Mouse (Mus musculus): ENCODE measurements around the gene H1foo.

Gene H1foo

GRCm38 (mm10) chr6:115944638-115945037, at the start of gene H1foo:
Gene H1foo, plus strand, starts transcription at chr6:115944938.
- DNase-seq (ENCODE audit: low spot score), result no peak

DNA sequence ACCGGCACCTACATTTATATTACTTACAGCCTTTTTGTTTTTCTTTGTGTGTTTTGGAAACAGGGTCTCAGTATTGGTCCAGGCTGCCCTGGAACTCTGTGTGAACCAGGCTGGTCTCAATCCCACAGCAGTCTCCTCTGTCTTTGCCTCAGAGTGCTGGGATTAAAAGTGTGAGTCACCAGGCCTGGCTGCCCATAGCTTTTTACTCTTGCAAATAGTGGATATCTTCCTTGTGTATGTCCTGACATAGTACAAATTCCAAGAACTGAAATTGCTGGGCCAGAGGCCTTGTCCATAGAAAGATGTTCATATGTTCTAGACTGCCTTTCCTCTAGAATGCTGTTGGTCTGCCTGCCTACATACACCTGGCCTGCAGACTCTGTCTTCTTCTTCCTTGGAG, 48.4 kb upstream of the H1foo start:
- no peak for DNase-seq (ENCODE audit: low spot score)

GRCm38 (mm10) chr6:115897117-115897516, 47.6 kb upstream of the H1foo start:
- no peak for DNase-seq (ENCODE audit: low spot score)

DNA sequence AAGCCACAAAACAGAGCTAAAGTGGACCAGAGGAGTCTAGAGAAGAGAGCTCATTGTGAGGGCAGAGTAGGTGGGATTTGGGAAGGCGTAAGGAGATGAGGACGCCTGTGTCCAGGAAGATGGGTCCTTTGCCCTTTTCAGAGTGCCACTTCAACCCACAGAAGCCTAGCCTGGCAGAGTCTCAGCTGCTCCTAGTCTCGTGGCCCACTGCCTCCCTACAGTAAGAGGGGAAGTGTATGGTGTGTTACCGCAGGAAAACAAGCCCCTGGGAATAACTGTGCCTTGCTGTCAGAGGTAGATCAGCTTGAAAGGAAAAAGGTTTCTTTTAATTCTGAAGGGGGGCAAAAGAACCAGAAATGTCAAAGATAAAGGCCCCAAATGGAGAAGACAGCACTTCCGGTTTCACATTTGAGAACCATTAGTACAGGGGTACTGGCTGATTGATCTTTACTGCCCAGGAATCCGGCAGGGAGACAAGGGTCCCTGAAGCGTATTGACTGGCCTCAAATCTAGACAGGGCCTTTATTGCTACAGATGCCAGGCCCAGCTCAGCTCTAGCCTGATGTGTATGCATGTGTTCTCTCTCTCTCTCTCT, 46.7 kb upstream of the H1foo start:
- DNase-seq (ENCODE audit: low spot score), result no peak

- peak; percentile 82 for DNase-seq (ENCODE audit: low spot score)
Measured at GRCm38 (mm10) chr6:115901062-115901461, 43.7 kb upstream of the H1foo start.

DNA sequence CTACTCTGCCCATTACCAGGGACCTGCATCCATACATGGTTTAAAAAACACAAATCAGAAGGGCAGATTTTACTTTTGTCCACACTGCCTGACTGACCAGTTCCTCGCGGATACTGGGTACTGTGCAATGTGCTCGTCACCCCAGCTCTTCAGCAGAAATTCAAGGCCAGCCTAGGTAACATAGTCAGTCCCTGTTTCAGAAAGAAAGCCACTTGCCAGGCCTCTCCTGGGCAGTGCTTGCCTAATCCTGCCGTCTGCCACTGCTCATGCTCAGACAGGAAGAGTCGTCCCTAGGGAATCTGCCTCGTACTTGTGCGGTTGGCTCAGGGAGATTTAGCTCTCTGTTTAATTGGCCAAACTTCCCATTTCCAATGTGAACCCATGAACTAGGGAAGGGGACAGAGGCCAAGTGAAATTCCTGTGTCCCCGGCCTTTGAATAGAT, 43.2 kb upstream of the H1foo start:
- peak; percentile 41 for DNase-seq (ENCODE audit: low spot score)

DNA sequence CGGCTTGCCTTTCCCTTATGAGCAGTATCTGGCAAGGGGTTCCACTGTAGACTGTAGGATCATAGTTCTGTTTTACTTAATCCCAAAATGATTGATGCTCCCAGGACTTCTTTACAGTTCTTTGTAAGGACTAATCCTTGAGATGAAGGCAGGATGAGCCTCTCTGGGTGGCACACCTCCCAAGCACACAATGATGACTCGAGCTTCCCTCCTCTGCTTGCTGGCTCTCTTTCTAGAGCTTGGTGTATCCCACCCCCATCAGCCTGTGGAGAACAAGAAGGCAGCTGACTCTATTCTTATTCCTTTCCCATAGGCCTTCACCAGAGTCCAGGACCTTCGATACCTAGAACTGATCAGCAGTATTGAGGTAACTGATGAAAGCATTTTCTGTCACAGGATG, 42.2 kb upstream of the H1foo start:
- no peak for DNase-seq (ENCODE audit: low spot score)

- DNase-seq (ENCODE audit: low spot score), result no peak
Measured at GRCm38 (mm10) chr6:115905568-115905967, 39.2 kb upstream of the H1foo start.

- no peak for DNase-seq (ENCODE audit: low spot score)
Measured at GRCm38 (mm10) chr6:115906455-115906854, 38.3 kb upstream of the H1foo start.

DNA sequence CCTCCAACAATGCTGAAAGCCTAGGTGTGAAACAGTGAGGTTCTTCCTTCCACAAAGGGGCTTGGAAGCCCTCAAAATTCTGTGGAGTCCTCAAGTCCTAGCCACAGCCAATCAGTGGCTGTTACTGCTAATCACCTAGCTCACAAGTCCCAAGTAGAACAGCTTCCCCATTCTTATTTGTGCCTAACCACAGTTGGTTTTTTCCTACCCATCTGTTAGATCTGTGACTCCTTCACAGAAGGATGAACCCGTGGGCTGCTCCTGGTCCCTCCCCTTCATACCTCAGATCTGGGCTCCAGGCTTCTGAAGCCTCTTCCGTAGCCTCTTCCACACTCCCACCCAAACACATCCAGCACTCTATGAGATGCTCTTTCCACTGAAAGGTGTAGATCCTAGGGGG, 37.9 kb upstream of the H1foo start:
- DNase-seq (ENCODE audit: low spot score), result no peak

DNA sequence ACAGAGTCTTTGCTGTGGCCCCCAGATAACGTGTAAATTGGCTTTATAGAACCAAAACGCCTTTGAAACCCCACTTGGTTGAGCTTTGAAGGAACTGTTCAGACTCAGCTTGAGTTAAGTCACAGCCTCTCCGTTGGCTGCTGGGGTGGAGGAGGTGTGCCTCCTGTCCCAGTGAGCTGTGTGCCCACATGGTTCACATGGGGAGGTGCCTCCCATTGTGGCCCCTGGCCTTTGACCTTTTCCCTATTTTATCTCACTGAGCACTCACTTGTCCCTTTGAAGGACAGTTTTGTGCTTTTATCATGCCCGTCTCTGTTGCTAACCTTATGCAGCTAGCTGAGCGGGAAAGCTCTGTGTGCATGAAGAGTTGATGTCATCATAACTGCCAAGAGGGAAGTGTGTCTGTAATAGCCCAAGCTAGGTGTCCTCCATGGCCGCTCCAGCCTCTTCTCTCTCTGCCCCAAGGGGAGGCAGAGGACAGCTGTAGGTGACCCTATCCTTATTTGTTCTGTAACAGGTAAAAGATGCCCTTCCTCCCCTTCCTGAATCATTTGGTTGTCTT, 36.2 kb upstream of the H1foo start:
- DNase-seq (ENCODE audit: low spot score), result no peak

DNA sequence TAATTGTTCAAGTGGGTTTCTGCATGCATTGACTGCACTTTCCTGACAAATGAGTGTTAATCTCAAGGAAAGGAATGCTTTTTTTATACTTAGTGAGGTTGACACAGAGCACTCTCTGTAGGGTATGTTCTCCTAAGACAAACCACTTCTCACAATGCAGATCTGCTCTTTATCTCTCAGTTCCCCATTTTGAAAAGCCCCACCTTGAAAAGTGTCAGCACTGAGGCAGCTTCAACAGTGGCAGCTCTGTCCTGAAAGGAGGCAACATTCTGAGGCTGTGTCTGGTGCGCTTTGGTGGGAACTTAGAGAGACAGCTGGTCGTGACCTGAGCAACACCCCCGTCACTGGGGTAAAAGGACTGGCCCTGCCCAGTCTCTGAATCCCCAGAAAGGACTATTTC, 35.7 kb upstream of the H1foo start:
- no peak for DNase-seq (ENCODE audit: low spot score)

DNA sequence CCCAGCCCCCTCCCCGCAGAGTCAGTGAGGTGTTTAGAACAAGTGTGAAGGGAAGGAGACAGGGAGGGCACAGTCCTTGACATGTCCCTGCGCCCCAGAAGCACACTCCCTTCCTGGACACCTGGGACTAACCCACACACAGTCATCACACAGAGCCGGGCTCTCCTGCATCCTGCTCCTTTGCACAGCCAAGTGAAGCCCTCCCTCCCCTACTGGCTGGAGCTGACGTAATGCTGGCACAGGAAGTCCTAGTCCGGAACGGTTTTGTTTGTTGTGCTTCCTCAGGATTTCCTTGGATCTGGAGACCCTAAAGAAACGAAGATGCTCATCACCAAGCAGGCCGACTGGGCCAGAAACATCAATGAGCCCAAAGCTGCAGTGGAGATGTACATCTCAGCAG, 34.8 kb upstream of the H1foo start:
- no peak for DNase-seq (ENCODE audit: low spot score)

GRCm38 (mm10) chr6:115911763-115912162, 33.0 kb upstream of the H1foo start:
- DNase-seq (ENCODE audit: low spot score), result no peak

GRCm38 (mm10) chr6:115913482-115913881, 31.3 kb upstream of the H1foo start:
- no peak for DNase-seq (ENCODE audit: low spot score)

GRCm38 (mm10) chr6:115914511-115915202, 30.1 kb upstream of the H1foo start:
- DNase-seq (ENCODE audit: low spot score), result no peak

DNA sequence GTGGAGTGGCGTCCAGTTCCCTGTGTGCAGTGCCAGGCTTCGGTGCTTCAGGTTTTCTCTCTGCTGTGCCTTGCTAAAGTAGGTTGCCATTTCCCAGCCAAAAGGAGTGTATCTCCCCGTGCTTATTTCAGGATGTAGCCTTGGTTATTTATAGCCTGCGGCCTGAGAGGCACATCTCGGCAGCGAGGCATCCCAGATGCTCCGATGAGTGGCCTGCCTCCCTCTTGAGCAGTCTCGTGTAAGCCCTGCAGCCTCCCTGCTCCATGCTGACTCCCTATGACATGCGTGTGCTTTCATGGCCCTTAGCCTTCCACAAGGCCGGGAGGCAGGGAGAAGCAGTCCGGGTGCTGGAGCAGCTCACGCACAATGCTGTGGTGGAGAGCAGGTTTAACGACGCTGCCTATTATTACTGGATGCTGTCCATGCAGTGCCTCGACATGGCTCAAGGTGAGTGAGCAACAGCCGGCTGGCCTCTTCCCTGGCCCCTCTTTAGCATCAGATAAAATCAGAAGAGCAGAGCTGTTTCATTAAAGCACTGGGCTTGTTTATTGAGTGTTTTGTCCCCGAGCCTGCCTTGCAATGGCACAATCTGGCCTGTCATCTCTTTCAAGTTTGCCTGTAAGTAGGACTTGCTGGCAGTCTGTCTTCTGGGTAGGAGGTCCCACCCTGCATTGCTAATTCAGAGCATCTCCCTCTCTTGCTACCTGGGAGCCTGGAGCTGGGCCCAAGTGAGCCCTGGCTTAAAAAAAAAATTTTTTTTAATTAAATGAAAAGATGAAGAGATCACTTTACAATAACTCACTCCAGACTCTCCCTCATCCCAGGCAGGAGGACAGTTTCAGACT, 28.9 kb upstream of the H1foo start:
- DNase-seq (ENCODE audit: low spot score), result no peak

GRCm38 (mm10) chr6:115916611-115917010, 28.1 kb upstream of the H1foo start:
- no peak for DNase-seq (ENCODE audit: low spot score)

DNA sequence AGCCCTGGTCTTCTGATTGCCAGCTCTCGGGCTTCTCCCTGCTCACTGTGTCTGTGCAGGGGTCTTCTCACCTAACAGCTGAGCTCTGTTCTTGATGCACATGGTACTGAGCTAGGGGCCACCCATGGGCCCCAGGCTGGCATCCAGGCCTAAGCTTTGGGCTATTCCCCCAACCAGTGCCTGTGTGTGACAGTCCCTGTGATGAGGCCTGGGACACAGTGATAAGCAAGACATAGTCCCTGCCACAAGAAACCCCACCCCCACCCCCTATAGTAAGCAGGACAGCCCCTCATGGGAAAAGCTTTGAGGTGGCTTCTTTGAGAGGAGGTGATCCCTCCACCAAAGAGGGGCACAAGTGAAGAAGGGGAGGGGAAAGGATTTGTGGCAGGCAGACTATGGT, 26.1 kb upstream of the H1foo start:
- no peak for DNase-seq (ENCODE audit: low spot score)

- no peak for DNase-seq (ENCODE audit: low spot score)
Measured at GRCm38 (mm10) chr6:115919876-115920275, 24.9 kb upstream of the H1foo start.

DNA sequence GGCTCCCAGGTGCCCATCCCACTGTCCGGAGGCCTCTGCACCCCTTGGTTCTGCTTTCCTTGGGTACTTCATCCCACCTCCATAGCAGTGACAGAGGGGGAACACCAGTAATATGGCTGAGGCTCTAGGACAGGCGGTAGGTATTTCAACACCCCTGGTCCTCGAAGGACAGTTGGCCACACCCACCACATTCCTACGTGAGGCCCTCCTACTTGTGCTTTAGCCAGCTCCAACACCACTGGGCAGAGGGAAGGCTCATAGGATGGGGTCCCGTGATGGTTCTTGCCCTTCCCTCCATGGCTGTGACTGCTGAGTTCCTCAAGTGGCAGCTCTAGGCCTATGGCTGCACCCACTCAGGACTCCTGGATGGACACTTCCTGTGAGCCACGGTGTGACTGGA, 19.9 kb upstream of the H1foo start:
- DNase-seq (ENCODE audit: low spot score), result no peak

GRCm38 (mm10) chr6:115926416-115926815, 18.3 kb upstream of the H1foo start:
- DNase-seq (ENCODE audit: low spot score), result no peak

Measured in retina, embryonic 14.5 days (tissue).